Mouse (Mus musculus): ENCODE data around the gene Tmem140. TPM values are rescaled to one million over a fixed set of nuclear protein-coding genes. Genes with fewer than 3 reads are reported as not detected.
A peak's percentile ranks its signal among the peaks of the same experiment; 100 is the strongest.

The Tmem140 gene
- total RNA-seq, 2 experiments from 2014 or later = 26.4 to 32.9 TPM

GRCm38 (mm10) chr6:34920631-34921030, 57.7 kb downstream of the Tmem140 start:
- no peak for TF ChIP-seq CTCF (IDR thresholded peaks at IDR 0.05)
- intact Hi-C loops (cut with DNase I) = loop anchor here (5.0 kb wide), 1 partner anchor 408 kb away; no protein-coding TSS in a partner anchor
- peak; percentile 2 for DNase-seq
- Histone ChIP-seq H3K4me3 (no peak overlapping the region), H3K27ac (no peak overlapping the region)

DNA sequence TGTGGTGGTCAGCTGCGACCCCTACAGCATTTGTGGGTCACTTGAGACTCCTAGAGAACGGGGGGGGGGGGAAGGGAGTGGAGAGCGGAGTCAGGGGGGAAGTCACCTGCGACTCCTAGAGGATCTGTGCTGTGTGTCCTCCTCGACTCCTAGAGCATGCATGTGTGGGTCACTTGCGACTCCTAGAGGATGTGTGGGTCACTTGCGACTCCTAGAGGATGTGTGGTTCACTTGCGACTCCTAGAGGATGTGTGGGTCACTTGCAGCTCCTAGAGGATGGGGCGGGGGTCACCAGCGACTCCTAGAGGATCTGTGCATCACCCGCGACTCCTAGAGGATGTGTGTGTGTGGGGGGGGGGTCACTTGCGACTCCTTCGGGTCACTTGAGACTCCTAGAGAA, 59.0 kb downstream of the Tmem140 start:
- peak; percentile 62 for TF ChIP-seq CTCF (IDR thresholded peaks at IDR 0.05)
- intact Hi-C loops (cut with DNase I) = loop anchor here (5.0 kb wide), 1 partner anchor 410 kb away; no protein-coding TSS in a partner anchor
- H3K27ac ChIP-seq = no peak overlapping the region
- peak; percentile 42 for DNase-seq
- H3K4me3 ChIP-seq = no peak overlapping the region

Other genes with a start within 250 kb of the Tmem140 start
- 1 to 10 TPM; 1.5 to 2.2 TPM for gene Agbl3, start 82.7 kb upstream of the Tmem140 start, total RNA-seq (2021)
- gene Cyren, start 14.9 kb downstream of the Tmem140 start, total RNA-seq (2021) = 1 to 10 TPM; 2.8 to 3.7 TPM
- 1 to 10 TPM; 5.2 to 8.0 TPM for gene Wdr91, start 47.7 kb downstream of the Tmem140 start, total RNA-seq (2021)
- not detected for gene Stra8, start 57.0 kb downstream of the Tmem140 start, total RNA-seq (2021)
- not detected for gene Slc23a4, start 125.3 kb downstream of the Tmem140 start, total RNA-seq (2021)